Mouse (Mus musculus) liver, embryonic 18 days (tissue): ENCODE results near the gene Gsn. TPM values are rescaled to one million over a fixed set of nuclear protein-coding genes. Genes with fewer than 3 reads are reported as not detected.

Experiments used
- polyA plus RNA-seq: library from polyadenylated mRNA; depleted of rRNA; stranded (reverse); fragments of >200 nt; gene quantifications from 2 replicates; pipeline ENCODE4 v1.2.3, GENCODE M21; 2012; rRNA removed

Gene Gsn
- polyA plus RNA-seq, result 60.2 and 64.7 TPM in 2 replicates

DNA sequence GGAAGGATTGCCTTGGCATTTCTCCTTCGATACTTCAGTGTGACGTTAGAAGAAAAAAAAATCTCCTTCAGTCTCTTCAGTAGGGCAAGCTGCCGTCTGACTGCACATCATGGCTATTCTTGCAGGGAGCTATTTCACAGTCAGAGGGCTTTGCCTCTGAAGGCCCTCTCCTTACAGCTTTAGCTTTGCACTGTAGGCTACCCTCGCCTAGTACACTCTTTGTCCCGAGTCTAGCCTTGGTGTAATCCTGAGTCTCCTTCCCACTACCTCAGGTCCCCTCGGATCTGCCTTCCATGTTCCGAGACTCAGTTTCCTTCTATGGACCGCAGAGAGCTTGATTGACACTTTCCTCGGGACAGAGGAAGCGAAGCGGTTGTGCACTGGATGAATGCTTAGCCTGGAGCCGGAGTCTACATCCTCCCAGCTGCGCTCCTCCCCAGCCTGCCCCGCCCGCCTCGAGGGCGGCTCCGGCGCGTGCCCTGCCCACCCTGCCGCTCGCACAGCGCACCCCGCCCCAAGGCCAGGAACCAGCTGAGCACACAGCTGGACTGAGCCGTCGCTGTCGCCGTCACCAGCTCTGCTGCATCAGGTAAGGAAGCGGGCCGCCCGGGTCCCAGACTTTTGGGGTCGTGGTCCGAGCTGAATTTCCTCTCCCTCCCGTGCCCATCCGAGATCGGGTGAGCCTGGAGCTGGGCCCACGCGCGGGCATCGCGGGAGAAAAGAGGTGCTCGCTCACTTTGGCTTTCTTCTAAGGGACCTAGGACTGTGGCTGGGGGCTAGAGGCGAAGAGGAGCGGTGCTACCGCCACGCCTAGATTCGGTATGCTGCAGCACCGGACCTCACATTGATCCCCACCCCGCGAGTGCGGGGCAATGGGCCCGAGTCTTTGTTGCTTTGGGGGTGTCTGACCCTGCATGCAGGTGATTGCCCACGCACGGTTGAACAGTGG, at the start of gene Gsn:
TSS of gene Gsn (plus strand) at position 496 of the 949 bp plus-strand sequence.

GRCm38 (mm10) chr2:35336388-35337280, 80.5 kb downstream of the Gsn start, which contains the start of gene Stom:
TSS of gene Stom (minus strand) at chr2:35336976.

Other genes starting within 250 kb of the Gsn start
- gene Hc, start 194.9 kb upstream of the Gsn start, polyA plus RNA-seq, result 118 and 157 TPM in 2 replicates
- gene AI182371, start 154.8 kb upstream of the Gsn start, polyA plus RNA-seq, result 85.3 and 98.8 TPM in 2 replicates
- 11.5 and 13.6 TPM in 2 replicates for gene Cntrl, start 146.9 kb upstream of the Gsn start, polyA plus RNA-seq
- gene Rab14, start 55.3 kb upstream of the Gsn start, polyA plus RNA-seq, result 45.9 and 46.0 TPM in 2 replicates
- 65.5 and 66.6 TPM in 2 replicates for gene Stom, start 80.6 kb downstream of the Gsn start, polyA plus RNA-seq
- gene 4930568D16Rik, start 111.3 kb downstream of the Gsn start, polyA plus RNA-seq, result not detected in 2 replicates
- gene 4930402F06Rik, start 140.8 kb downstream of the Gsn start, polyA plus RNA-seq, result not detected in 2 replicates
- gene Ggta1, start 206.9 kb downstream of the Gsn start, polyA plus RNA-seq, result 6.7 and 6.9 TPM in 2 replicates